Mouse (Mus musculus) brain, embryonic 14.5 days (tissue): ENCODE results near the gene Fam171a1. TPM values are rescaled to one million over a fixed set of nuclear protein-coding genes. Genes with fewer than 3 reads are reported as not detected.

Experiments
- DNase-seq: peaks from one replicate; pipeline ENCODE4 v3.0.0-alpha.2; 2011; ENCODE audit warnings: low read depth
- CTCF ChIP-seq: fragments of 200-500 bp; IDR thresholded peaks from 2 replicates; pipeline ENCODE4 v1.5.1; 2012; ENCODE audit warnings: inconsistent platforms, mild to moderate bottlenecking, moderate library complexity, borderline replicate concordance; ENCODE audit not compliant: insufficient read depth, insufficient read length; ENCODE audit errors: extremely low read depth
- POLR2A ChIP-seq: fragments of 200-500 bp; IDR thresholded peaks from 2 replicates; pipeline ENCODE4 v1.6.1; 2012; ENCODE audit warnings: mild to moderate bottlenecking, inconsistent platforms, borderline replicate concordance; ENCODE audit not compliant: poor library complexity, insufficient read depth, insufficient read length, severe bottlenecking; ENCODE audit errors: extremely low read depth
- polyA plus RNA-seq: library from polyadenylated mRNA; depleted of rRNA; stranded (reverse); fragments of >200 nt; gene quantifications from 2 replicates; pipeline ENCODE4 v1.2.3, GENCODE M21; 2012

The Fam171a1 gene
- polyA plus RNA-seq, 1 experiment = 59.7 TPM

DNA sequence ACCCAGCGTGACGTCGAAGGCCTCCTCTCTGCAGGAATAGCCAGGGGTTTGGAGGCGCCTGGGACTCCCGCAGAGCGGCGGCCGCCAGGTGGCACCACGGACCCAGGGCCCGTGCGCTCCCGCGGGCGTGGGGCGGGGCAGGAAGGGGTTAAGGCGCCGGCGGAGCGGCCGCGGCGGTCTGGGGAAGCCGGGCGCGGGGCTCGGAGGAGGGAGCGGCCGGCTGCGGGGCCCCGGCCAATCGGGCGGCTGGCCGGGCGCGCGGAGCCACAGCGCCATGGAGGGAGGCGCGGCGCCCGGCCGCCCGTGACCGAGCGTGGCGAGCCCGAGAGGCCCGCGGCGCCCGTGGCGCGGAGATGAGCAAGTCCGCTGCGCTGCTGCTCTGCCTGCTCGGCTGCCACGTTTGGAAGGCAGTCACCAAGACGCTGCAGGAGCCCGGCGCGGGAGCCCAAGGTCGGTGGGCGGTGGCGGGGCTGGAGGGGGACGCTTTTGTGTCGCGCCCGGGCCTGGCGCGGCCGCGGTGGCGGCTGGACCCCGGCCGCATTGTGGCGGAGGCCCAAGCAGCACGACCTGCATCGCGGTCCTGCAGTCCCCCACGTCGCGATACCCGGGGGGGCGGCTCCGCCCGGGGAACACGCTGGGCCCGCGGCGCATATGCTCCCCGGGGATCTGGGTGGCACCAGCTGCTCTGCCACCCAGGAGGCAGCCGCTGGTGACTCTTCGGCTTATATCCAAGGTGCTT is 4.3 kb downstream of the Fam171a1 start:
- TF ChIP-seq POLR2A (peak; percentile 73), CTCF (peak; percentile 77)

DNA sequence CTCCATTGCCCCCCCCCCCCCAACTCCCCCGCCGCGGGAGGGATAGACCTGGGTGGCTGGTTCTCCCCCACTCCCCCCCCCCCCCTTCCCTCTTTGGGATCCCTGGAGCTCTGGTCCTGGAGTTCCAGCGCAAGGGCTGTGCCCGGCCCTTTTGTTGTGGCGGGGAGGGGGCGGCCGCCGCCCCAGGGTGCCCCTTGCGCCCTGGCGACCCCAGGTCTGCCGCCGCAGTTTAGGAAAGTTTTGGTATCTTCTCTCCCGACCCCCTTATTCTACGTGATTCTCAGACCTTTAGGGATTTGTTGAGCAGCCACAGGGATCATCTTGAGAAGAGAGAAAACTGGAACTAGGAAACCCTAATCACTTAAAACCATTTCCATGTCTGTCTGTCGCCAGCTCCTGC is 4.9 kb downstream of the Fam171a1 start:
- TF ChIP-seq CTCF (no peak), POLR2A (no peak)
- no peak for DNase-seq

More for the DNA sequence above, 4.3 kb downstream of the Fam171a1 start:
- DNase-seq = peak; percentile 92

DNA sequence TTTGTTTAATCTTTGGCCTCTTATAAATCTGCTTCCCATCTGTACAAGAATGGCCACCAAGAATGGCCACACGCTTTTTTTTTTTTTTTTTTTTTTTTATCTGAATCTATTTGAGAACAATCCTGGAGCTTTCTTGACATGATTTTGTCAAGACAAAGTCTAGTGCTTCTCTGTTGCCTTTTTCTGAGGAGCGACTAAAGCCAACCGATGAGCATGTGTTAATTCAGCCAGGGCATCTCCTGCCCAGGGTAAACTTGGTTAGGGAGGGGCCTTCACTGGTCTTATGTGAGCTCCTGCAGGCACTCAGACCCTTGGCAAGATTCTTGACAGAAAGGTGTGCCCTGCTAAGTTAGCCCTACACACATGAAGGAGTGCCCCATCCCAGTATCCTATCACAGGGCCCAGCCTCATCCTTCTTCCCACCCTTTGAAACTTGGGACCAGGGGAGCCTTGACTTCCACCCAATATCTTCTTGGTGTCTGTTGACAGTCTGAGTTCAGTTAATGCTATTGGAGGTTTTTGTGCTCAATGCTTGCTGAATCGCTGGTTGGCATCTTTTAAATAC is 5.4 kb downstream of the Fam171a1 start:
- no peak for TF ChIP-seq POLR2A
- no peak for TF ChIP-seq CTCF
- DNase-seq = peak; percentile 45

DNA sequence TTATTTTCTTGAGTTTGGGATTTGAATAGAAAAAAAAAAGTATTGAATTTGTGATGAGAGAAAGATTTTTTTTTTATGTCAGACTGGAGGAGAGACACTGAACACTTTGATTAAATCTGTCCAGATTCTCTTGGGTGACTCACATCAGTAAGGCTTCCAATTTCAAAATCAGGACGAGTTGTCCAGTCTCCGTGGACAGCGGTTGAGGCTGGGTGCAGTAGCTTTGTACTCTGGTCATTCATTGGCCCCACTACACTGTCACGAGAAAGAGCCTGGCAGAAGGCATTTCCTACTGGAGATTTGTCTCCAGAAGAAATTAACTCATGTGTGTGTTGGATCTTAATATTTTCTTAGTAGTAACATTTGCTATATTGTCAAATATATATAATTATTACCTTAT is 8.5 kb downstream of the Fam171a1 start:
- no peak for TF ChIP-seq CTCF
- no peak for TF ChIP-seq POLR2A
- DNase-seq = no peak

DNA sequence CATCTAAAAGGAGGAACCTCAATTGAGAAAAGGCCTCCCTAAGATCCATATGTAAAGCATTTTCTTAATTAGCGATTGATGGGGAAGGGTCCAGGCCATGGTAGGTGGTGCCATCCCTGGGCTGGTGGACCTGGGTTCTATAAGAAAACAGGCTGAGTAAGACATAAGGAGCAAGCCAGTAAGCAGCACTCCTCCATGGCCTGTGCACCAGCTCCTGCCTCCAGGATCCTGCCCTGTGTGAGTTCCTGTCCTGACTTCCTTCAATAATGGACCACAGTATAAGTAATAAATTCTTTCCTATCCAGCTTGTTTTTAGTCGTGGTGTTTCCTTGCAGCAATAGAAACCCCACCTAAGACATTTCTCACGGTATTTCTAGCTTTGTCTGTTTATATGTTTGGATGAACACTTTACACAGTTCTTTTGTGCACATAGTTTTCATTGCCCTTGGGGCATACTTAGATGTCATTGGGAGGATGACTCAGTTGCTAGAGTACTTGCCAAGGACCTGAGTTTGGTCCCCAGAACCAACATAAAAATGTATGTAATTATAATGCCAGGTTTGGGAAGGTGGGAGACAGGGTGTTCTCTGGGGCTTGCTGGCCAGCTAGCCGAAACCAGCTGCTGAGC is 13.3 kb downstream of the Fam171a1 start:
- no peak for DNase-seq
- TF ChIP-seq CTCF (no peak), POLR2A (no peak)

DNA sequence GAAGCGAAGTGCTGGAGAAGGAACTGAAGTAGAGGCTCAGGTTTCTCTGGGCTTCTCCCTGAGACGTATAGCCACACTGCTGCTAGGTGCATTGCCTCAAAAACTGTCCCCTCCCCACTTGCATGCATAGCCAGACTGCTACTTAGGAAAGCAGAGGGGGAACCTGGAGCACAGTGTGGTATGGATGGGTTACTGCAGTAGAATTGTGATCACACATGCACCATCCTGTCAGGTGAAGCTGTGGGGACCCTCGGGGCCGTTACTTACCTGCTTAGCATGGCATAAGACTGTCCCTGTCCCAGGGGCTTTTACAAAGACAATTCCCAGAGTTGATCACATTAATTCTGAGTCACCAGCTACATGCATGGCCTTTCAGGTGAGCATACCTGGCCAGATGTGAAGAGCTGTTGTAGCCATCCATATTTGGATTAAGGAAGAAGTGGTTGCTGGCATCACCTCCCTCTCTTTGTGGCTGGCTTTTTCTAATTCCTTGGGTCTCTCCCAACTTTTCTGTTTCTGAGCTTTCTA is 14.4 kb downstream of the Fam171a1 start:
- TF ChIP-seq CTCF = no peak
- no peak for TF ChIP-seq POLR2A
- DNase-seq = no peak

DNA sequence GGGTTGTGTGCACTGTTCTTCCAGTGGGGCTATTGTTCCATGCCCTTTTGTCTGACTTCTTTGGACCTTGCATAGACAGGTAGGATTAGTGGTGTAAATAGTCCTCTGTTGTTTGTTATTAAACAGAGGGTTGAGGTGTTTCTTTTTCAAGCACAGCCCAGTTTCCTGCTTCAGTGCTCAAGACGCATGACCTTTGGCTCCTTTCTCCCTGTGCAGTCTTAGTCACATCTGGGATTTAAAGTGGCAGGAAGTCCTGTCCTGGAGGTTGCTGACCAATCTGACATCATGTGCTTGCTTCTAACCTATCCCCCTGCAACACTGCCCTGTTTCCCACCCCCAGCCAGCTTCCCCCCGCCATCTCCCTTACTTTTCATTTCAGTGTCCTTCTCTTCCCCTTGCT is 14.9 kb downstream of the Fam171a1 start:
- no peak for DNase-seq
- no peak for TF ChIP-seq CTCF

DNA sequence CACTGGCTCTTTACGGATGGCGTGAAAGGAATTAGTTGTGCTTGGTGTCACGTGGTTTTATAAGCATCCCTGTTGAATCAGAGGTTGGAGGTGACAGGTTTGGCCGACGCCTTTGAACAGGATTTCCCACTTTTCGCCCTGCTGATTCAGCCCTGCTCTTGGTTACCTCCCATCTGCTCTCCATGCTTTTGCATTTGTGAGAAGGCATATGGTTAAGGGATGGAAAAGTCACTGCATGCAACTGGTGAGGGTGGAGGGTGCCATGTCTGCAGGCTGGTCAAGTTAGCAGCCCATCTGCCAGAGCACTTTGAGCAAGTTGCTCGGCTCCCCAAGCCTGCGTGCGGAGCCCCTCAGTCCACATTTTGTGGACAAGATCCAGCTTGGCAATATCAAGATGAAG is 18.4 kb downstream of the Fam171a1 start:
- DNase-seq = peak; percentile 52
- no peak for TF ChIP-seq POLR2A
- TF ChIP-seq CTCF = no peak

DNA sequence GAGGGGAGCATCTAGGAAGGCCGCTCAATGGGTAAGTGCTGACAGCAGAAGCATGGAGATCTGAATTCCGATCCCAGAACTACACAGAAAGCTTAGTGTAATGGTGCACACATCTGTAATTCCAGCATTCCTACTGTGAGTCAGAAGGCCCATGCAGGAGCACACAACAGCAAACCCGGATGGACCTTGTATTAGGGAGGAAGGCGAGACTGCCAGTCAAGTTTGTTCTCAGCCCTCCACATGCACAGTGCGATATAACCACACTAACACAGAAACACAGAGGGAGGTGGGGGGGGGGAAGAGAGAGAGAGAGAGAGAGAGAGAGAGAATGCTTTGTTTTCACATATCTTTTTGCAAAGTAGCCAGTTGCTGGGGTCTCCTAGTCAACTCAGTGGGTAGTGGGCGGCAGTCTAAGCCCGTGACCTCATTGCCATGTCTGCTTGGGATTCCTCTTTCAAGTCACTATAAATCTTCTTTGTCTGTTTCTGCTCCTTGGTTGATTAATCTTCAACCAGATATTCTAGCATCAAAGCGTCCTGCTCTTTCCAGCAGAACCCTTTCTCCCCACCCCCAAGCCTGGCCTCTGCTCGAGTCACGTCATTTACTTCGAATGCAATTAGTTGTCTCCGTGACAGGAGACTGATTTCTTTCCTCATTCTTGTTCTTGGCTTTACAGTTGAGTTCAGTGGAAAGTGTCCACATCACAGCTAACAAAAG is 20.7 kb downstream of the Fam171a1 start:
- no peak for TF ChIP-seq CTCF
- TF ChIP-seq POLR2A = no peak
- DNase-seq = peak; percentile 20

DNA sequence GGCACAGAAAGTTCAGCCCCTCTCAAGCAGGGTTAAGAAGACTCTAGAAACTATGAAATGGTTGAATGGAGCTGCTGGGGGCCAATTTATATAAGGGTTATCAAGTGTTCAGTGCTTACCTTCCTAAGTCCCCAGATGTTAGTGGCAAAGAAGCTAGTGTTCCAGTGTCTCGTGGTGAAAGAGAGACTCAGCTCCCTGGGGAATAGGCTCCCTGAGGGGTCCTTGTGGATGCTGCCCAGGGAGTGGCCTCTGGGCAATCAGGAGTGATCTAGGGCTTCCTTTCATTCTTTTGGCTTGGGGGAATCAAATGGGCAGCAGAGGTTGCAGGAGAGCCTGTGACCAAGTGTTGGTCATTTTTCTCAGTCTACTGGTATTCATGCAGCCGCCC is 21.3 kb downstream of the Fam171a1 start:
- DNase-seq = no peak
- no peak for TF ChIP-seq CTCF
- TF ChIP-seq POLR2A = no peak

DNA sequence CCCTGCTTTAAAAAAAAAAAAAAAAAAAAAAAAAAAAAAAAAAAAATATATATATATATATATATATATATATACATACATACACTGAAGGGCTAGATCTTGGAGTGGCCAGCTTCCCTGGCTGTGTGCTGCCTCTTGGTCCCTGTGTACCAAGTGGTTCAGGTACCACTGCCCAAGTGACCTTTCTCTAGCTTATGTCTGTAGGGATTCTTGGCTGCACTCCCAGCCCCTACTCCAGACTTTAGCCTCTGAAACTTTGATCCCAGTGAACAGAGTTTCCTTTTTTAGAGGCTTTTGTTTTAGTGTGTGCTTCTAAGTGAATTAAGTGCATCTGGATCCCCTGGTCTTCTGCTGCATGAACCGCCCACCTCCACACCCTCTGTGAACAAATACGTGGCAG is 24.3 kb downstream of the Fam171a1 start:
- no peak for DNase-seq
- no peak for TF ChIP-seq CTCF
- TF ChIP-seq POLR2A = no peak
